Mouse (Mus musculus) liver, embryonic 13.5 days (tissue): ENCODE results near the gene Bag3. TPM values are rescaled to one million over a fixed set of nuclear protein-coding genes. Genes with fewer than 3 reads are reported as not detected.
A peak's percentile ranks its signal among the peaks of the same experiment; 100 is the strongest.
"Not testable (repeated sequence)": the region's sequence is repeated elsewhere in the genome, so short reads cannot be mapped to it uniquely, and the experiment has no call there.

Experiments used
- ATAC-seq: fragments of 200-750 bp; cut with Nextera tagmentation; 2 replicates; pipeline ENCODE4 v1.8.0; 2017; ENCODE audit warnings: low read depth, mild to moderate bottlenecking, moderate number of reproducible peaks, moderate library complexity
- DNase-seq: peaks from one replicate; pipeline ENCODE4 v3.0.0; 2022
- H3K27ac ChIP-seq: fragments of 300-500 bp; sonication (generic); 2 replicates; pipeline ENCODE4 v1.5.1; 2015; ENCODE audit warnings: moderate library complexity, mild to moderate bottlenecking, inconsistent platforms
- H3K27me3 ChIP-seq: fragments of 300-500 bp; sonication (generic); 2 replicates; pipeline ENCODE4 v1.6.1; 2015; ENCODE audit warnings: mild to moderate bottlenecking, inconsistent platforms
- H3K36me3 ChIP-seq: fragments of 300-500 bp; sonication (generic); 2 replicates; pipeline ENCODE4 v1.6.1; 2015; ENCODE audit warnings: mild to moderate bottlenecking, inconsistent platforms
- H3K4me1 ChIP-seq: fragments of 300-500 bp; sonication (generic); replicated peaks from 2 replicates; pipeline ENCODE4 v1.6.1; 2015; ENCODE audit warnings: inconsistent platforms
- H3K4me2 ChIP-seq: fragments of 300-500 bp; sonication (generic); 2 replicates; pipeline ENCODE4 v1.6.1; 2015; ENCODE audit warnings: inconsistent platforms, mild to moderate bottlenecking, moderate library complexity
- H3K4me3 ChIP-seq: fragments of 300-500 bp; sonication (generic); replicated peaks from 2 replicates; pipeline ENCODE4 v1.5.1; 2015; ENCODE audit warnings: mild to moderate bottlenecking, inconsistent platforms
- H3K9ac ChIP-seq: fragments of 300-500 bp; sonication (generic); 2 replicates; pipeline ENCODE4 v1.6.1; 2015; ENCODE audit warnings: mild to moderate bottlenecking, inconsistent platforms
- H3K9me3 ChIP-seq: fragments of 300-500 bp; sonication (generic); replicated peaks from 2 replicates; pipeline ENCODE4 v1.6.1; 2016; ENCODE audit warnings: inconsistent platforms
- whole genome bisulfite sequencing: fragments of 180-500 bp; shearing (Covaris S2); methylation state at CpG from one replicate; pipeline ENCODE4 v1.1.7; 2015; ENCODE audit not compliant: insufficient replicate concordance; 5-methylcytosine and 5-hydroxymethylcytosine counted together
- polyA plus RNA-seq: library from polyadenylated mRNA; unstranded; fragments of >200 nt; fragmentation: Nextera tagmentation; extraction: Ambion mirVana; gene quantifications from 2 replicates; pipeline ENCODE4 v1.2.1, GENCODE M21; 2015

The Bag3 gene
- polyA plus RNA-seq, 1 experiment from 2014 or later: 3.3 TPM

DNA sequence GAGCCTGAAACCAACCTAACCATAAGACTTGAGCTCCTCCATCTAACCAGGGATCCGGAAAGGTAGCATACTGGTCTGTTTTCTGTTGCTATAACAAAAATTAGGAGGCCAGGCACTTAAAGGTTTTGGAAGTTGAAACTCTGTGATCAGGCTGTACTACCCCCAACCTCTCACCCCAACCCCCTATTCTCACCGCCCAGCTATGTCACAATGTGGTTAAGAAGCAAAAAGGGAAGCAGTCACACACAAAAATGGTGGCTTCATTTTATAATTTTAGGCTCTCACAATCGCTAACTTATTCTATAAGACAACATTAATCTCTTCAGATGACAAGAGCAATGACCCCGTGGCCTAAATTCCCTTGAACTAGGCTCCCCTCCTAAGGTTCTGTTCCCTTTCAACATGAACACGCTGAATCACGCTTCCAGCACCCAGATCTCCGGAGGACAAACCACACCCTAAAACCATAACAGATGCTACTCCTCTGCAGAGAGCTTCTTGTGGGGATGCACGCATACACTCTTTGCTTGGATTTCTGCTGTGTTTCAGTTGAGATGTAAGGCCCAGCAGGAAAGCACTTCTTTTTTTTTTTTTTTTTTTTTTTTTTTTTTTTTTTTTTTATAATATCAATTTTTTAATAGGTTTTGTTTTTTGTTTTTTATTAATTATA lies 46.7 kb downstream of the Bag3 start:
- DNase-seq (peak; percentile 34), ATAC-seq (no peak)
- no peak overlapping the region for H3K9ac ChIP-seq
- H3K27ac ChIP-seq: no peak overlapping the region
- H3K27me3 ChIP-seq: no peaks in the 10 kb centered on the region
- H3K36me3 ChIP-seq: no peaks in the 10 kb centered on the region
- peaks cover 7% of the 10 kb centered on the region for H3K4me1 ChIP-seq
- no peaks in the 10 kb centered on the region for H3K9me3 ChIP-seq
- WGBS: 47% methylated on average over 8 of the region's 8 CpGs
- no peak overlapping the region for H3K4me2 ChIP-seq
- no peak overlapping the region for H3K4me3 ChIP-seq

GRCm38 (mm10) chr7:128570657-128571056 lies 47.2 kb downstream of the Bag3 start:
- WGBS: 65% methylated on average over 7 of the region's 7 CpGs
- not testable (repeated sequence) for H3K27me3 ChIP-seq, ATAC-seq, H3K9me3 ChIP-seq, H3K4me2 ChIP-seq, H3K4me3 ChIP-seq, H3K9ac ChIP-seq, DNase-seq, H3K36me3 ChIP-seq, H3K4me1 ChIP-seq, H3K27ac ChIP-seq

- ATAC-seq (no peak), DNase-seq (no peak)
- 91% methylated on average over 4 of the region's 4 CpGs for WGBS
- Histone ChIP-seq H3K9ac (no peak overlapping the region), H3K36me3 (no peaks in the 10 kb centered on the region), H3K4me3 (no peak overlapping the region), H3K4me2 (no peak overlapping the region), H3K27ac (no peak overlapping the region), H3K9me3 (no peaks in the 10 kb centered on the region), H3K27me3 (no peaks in the 10 kb centered on the region), H3K4me1 (peaks cover 7% of the 10 kb centered on the region)
Observed at GRCm38 (mm10) chr7:128572030-128572429, 48.6 kb downstream of the Bag3 start.

DNA sequence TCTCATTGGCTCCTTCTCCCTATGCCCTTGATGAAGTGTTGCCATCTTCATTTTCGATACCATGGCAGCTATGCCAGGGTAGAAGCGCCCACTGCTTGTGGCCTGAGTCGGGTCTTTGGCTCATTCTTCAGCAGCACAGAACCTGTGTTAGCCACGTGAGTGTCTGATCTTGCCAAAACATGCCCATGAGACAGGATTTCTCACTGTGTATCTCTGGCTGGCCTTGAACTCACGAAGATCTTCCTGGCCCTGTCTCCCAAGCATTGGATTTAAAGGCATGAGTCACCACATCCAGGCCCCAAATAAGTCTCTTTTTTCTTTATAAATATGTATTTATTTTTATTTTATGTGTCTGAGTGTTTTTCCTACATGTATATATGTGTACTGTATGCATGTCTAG lies 51.8 kb downstream of the Bag3 start:
- DNase-seq (no peak), ATAC-seq (no peak)
- H3K9ac ChIP-seq: no peak overlapping the region
- no peak overlapping the region for H3K4me2 ChIP-seq
- H3K4me3 ChIP-seq: no peak overlapping the region
- no peaks in the 10 kb centered on the region for H3K27me3 ChIP-seq
- 75% methylated on average over 5 of the region's 5 CpGs for WGBS
- H3K4me1 ChIP-seq: peaks cover 23% of the 10 kb centered on the region
- no peaks in the 10 kb centered on the region for H3K9me3 ChIP-seq
- no peaks in the 10 kb centered on the region for H3K36me3 ChIP-seq
- no peak overlapping the region for H3K27ac ChIP-seq

DNA sequence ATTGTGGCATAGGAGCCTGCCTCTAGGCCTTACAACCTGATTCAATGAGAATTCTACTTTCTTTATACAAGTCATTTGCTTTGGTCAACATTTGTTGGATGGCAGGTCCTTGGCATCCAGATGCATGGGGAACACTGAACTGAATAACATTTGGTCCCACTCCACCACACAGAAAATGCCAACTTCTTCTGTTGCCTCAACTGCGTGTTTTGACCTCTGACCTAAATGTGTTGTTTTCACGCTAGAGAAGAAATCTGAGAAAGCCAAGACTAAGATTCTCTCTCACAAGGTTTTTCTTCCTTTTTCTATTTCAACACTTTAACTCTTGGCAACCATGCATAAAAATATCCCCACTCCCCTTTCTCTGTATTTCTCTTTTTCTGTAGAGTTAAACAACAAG lies 52.4 kb downstream of the Bag3 start:
- Histone ChIP-seq H3K27ac (no peak overlapping the region), H3K9me3 (no peaks in the 10 kb centered on the region), H3K4me2 (no peak overlapping the region), H3K27me3 (no peaks in the 10 kb centered on the region), H3K36me3 (no peaks in the 10 kb centered on the region), H3K4me3 (no peak overlapping the region), H3K4me1 (peaks cover 27% of the 10 kb centered on the region), H3K9ac (no peak overlapping the region)
- 78% methylated on average over 2 of the region's 2 CpGs for WGBS
- DNase-seq (no peak), ATAC-seq (no peak)

DNA sequence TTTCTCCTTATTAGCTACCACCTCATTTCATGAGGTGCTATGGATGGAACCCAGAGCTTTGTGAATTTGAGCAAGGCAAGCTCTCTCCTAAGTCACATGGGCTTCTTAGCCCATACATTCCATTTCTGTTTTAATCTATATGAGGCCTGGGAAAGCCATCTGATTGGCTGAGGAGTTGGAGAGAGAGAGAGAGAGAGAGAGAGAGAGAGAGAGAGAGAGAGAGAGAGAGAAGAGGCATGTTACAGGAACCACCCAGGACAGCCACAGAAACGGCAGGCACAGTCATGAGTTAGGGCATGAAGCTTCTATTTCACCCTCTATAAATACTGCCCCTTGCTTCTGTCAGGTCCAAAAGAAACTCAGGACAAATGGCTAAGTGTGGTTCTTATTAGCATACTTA lies 54.2 kb downstream of the Bag3 start:
- ATAC-seq (no peak), DNase-seq (no peak)
- whole genome bisulfite sequencing: 26% methylated on average over 1 of the region's 1 CpGs
- H3K9ac ChIP-seq: no peak overlapping the region
- no peak overlapping the region for H3K4me2 ChIP-seq
- no peak overlapping the region for H3K27ac ChIP-seq
- no peaks in the 10 kb centered on the region for H3K9me3 ChIP-seq
- no peaks in the 10 kb centered on the region for H3K27me3 ChIP-seq
- H3K4me3 ChIP-seq: no peak overlapping the region
- H3K4me1 ChIP-seq: peaks cover 28% of the 10 kb centered on the region
- no peaks in the 10 kb centered on the region for H3K36me3 ChIP-seq

DNA sequence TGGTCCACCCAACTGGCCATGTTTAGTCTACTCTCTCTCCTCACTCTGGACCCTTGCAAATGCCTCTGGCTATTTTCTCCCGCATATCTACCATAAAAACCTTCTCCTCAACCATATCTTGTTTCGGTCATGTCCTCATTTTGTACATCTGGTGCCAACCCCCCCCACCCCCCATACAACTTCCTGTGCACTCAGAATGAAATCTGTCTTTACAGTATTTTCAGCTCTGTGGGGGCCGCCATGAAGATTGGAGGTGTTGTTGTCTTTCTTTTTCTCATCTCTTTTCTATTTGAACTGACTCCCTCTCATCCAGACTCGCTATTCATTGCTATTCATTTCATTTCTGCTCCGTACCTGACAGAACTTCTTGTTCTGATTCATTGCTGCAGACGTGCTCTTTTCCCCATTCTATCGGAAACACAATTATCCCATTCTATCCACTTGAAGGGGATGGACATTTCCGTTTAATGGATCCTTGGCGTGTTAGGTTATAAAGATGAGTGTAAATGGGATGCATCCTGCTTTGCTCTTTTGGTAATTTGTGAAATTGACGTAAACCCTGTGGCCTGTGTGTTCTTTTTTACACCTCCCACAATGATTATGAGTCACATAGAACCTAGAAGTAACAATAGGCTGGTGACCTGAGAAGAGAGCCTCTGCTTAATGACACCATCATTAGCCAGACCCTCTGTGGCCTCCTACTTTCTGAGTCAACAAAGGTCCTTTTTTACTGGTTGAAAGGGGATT lies 55.0 kb downstream of the Bag3 start:
- Histone ChIP-seq H3K27me3 (no peaks in the 10 kb centered on the region), H3K4me3 (no peak overlapping the region), H3K4me2 (no peak overlapping the region), H3K27ac (no peak overlapping the region), H3K9me3 (no peaks in the 10 kb centered on the region), H3K4me1 (peaks cover 28% of the 10 kb centered on the region), H3K9ac (no peak overlapping the region), H3K36me3 (no peaks in the 10 kb centered on the region)
- WGBS: 69% methylated on average over 10 of the region's 10 CpGs
- no peak for ATAC-seq
- DNase-seq: no peak

DNA sequence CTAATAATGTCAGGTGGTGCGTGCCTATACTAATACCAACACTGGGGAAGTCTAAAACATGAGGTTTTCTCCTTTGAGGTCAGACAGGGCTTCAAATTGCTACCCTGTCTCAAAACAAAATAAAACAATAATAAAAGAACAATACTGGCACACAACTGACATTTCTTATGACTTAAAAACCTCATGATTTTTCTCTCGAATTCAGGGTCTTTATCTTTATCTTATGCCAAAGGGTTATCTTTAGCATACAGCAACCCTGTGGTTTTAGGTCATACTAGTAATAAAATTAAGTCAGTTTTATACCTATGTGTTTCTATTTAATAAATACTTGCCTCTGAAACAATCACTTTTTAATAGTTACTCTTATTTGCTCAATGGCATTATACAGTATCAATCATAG lies 56.0 kb downstream of the Bag3 start:
- 37% methylated on average over 2 of the region's 2 CpGs for WGBS

GRCm38 (mm10) chr7:128580318-128580717 lies 56.9 kb downstream of the Bag3 start:
- WGBS: 43% methylated on average over 6 of the region's 6 CpGs
- Histone ChIP-seq H3K4me2 (no peak overlapping the region), H3K36me3 (no peaks in the 10 kb centered on the region), H3K4me1 (peaks cover 28% of the 10 kb centered on the region), H3K4me3 (no peak overlapping the region), H3K9ac (no peak overlapping the region), H3K9me3 (no peaks in the 10 kb centered on the region), H3K27ac (no peak overlapping the region), H3K27me3 (no peaks in the 10 kb centered on the region)
- DNase-seq: no peak
- ATAC-seq: peak; percentile 53; the same call in 1 of the 2 replicates

More for the DNA sequence above, 56.0 kb downstream of the Bag3 start:
- ATAC-seq (no peak), DNase-seq (no peak)
- H3K4me2 ChIP-seq: no peak overlapping the region
- H3K4me3 ChIP-seq: no peak overlapping the region
- H3K27ac ChIP-seq: no peak overlapping the region
- H3K36me3 ChIP-seq: no peaks in the 10 kb centered on the region
- no peaks in the 10 kb centered on the region for H3K27me3 ChIP-seq
- no peaks in the 10 kb centered on the region for H3K9me3 ChIP-seq
- H3K4me1 ChIP-seq: peaks cover 28% of the 10 kb centered on the region
- no peak overlapping the region for H3K9ac ChIP-seq

DNA sequence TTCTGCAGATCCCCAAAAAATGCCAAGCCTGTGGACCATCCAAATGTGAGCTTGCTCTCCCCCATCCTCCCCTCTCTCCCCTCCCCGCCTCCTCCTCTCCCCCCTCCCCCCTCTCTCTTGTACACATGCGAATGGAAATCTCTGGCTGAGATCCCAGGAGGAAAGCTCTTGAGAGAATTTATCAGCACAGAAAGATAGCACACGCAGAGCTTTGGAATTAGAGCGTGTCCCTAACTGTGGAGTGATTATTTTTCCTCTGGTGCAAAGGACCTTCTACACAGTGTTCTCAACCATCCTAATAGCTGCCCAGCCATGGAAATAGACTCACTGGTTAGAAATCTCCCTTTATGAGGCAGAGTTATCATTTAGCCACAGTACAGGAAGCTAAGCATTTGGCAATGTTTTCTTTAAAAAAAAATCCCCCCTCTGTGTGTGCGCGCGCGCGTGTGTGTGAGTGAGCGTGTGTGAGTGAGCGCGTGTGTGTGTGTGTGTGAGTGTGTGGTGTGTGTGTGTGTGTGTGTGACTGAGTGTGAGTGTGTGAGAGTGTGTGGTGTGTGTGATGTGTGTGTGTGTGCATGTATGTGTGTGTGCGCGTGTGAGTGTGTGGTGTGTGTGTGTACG lies 58.6 kb downstream of the Bag3 start:
- no peak for DNase-seq
- no peak overlapping the region for H3K9ac ChIP-seq
- H3K27ac ChIP-seq: no peak overlapping the region
- H3K4me1 ChIP-seq: peaks cover 28% of the 10 kb centered on the region
- H3K36me3 ChIP-seq: no peaks in the 10 kb centered on the region
- WGBS: 82% methylated on average over 15 of the region's 15 CpGs
- no peaks in the 10 kb centered on the region for H3K9me3 ChIP-seq
- H3K27me3 ChIP-seq: no peaks in the 10 kb centered on the region
- H3K4me2 ChIP-seq: no peak overlapping the region
- H3K4me3 ChIP-seq: no peak overlapping the region
- no peak for ATAC-seq

DNA sequence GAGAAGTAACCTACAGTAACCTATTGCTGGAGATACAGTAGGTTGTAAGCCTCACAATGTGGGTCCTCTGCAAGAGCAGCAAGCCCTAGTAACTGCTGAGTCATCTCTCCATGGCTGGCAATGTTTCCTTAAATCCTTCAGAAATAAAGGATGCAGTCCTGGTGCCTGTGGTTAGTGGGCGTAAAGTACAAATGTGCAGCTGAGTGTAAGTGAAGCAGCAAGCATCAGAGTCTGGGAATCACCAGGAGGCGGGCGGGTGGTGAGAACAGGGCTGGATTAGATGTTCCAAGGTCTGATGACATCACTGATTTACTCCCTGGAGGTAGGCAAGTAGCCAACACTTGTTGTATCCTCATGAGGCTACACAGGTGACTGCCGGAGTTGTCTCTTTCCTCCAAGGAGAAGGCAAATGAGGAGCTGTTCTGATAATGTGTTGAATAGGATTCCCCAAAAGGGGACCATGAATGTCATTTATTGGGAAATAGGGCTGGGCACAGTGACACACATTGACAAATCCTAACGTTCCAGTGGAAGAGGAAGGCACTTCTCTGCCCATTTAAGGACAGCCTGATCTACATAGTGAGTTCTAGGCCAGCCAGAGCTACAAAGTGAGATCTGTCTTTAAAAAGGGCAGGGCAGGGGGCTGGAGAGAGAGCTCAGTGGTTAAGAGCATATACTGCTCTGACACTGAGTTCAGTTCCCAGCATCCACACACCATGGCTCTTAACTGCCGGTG lies 60.0 kb downstream of the Bag3 start:
- ATAC-seq (no peak), DNase-seq (no peak)
- Histone ChIP-seq H3K9me3 (no peaks in the 10 kb centered on the region), H3K4me1 (peaks cover 34% of the 10 kb centered on the region), H3K27me3 (no peaks in the 10 kb centered on the region), H3K4me3 (no peak overlapping the region), H3K27ac (no peak overlapping the region), H3K36me3 (no peaks in the 10 kb centered on the region), H3K9ac (no peak overlapping the region), H3K4me2 (no peak overlapping the region)
- WGBS: 69% methylated on average over 6 of the region's 6 CpGs
